Mouse (Mus musculus): ENCODE results near the gene Usp20.

- TF ChIP-seq POLR2A (IDR thresholded peaks at IDR 0.05; ENCODE audit: insufficient read length, low read depth) = no peak
- no peak for TF ChIP-seq USF1 (IDR thresholded peaks at IDR 0.05; ENCODE audit: low read depth)
- TF ChIP-seq REST (IDR thresholded peaks at IDR 0.05; ENCODE audit: insufficient read depth, insufficient read length) = no peak
- TF ChIP-seq MAX (IDR thresholded peaks at IDR 0.05; ENCODE audit: low read depth) = no peak
- no peak for TF ChIP-seq TCF12 (IDR thresholded peaks at IDR 0.05; ENCODE audit: insufficient read depth, poor library complexity, severe bottlenecking)
- no peak for TF ChIP-seq E2F4 (IDR thresholded peaks at IDR 0.05; ENCODE audit: insufficient read depth)
- no peak for TF ChIP-seq CEBPB (IDR thresholded peaks at IDR 0.05; ENCODE audit: insufficient read depth, poor library complexity, severe bottlenecking)
- no peak for TF ChIP-seq SRF (IDR thresholded peaks at IDR 0.05; ENCODE audit: control insufficient read depth, insufficient read length, low read depth)
Observed at GRCm38 (mm10) chr2:31002857-31003256, 20.8 kb downstream of the Usp20 start.

Measured in myocyte (in vitro differentiated cells).